25 mouse cellular contexts compared by ENCODE assay signal in the genomic region with DNA sequence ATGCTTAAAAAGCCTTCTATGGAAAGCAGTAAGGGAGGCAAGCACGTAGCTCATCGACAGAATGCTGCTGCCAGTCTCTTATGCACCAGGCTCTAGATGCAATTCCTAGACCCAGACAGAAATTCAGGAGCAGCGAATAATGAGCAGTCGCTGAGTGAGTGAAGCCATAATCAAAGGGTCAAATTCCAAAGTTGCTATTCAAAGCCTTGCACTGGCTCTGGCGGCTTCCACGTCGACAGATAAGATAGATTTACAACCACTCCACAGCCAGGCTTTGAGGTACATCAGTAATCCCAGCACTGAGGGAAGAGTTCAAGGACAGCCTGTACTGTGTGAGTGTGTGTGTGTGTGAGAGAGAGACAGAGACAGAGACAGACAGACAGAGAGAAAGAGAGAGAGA. TPM values are rescaled to one million over a fixed set of nuclear protein-coding genes. Genes with fewer than 3 reads are reported as not detected.
DNase-seq lines count a peak whose midpoint lies in the region; ATAC-seq and TF ChIP-seq lines count a peak whose summit lies in the region.
"Had no signal": no experiment of that assay in that cellular context is flagged by ENCODE, and none has a peak within 500 bp of the region (broad histone marks: within the 10 kb centered on the region; RNA-seq: fewer than 3 reads in every experiment).

No protein-coding gene starts in this region.

- intact Hi-C loops in heart, adult 2 months (cut with DNase I) = no loop called here

- H3K27ac ChIP-seq in heart, embryonic 13.5 days (replicated peaks) = peak overlapping the region; percentile 49; the same call in 1 of the 2 replicates
- no peak overlapping the region for H3K27ac ChIP-seq in heart, adult 2 months
- peak overlapping the region; percentile 92 for H3K27ac ChIP-seq in intestine, postnatal 0 days (ENCODE audit: low read depth, low read length)
- H3K27ac ChIP-seq: embryonic facial prominence, embryonic 15.5 days; hindbrain, embryonic 15.5 days; left cerebral cortex, adult 2 months; midbrain, embryonic 13.5 days had no signal

- TF ChIP-seq POLR2A in heart, adult 2 months (IDR thresholded peaks at IDR 0.05; ENCODE audit: insufficient read depth, low read depth, low read length) = no peak
- TF ChIP-seq POLR2A in brain, embryonic 14.5 days (IDR thresholded peaks at IDR 0.05; ENCODE audit: borderline replicate concordance, extremely low read depth, insufficient read depth, insufficient read length, poor library complexity, severe bottlenecking) = no peak
- no peak for TF ChIP-seq POLR2A in lung, adult 2 months (IDR thresholded peaks at IDR 0.05; ENCODE audit: borderline replicate concordance, extremely low read depth, low read depth, low read length)

- 0 out of 2 replicates have a peak overlapping the region, but pooled peaks have one; percentile 21 for H3K9ac ChIP-seq in heart, embryonic 13.5 days
- no peak overlapping the region for H3K9ac ChIP-seq in heart, adult 2 months (ENCODE audit: low read depth, low read length)
- no peak overlapping the region for H3K9ac ChIP-seq in intestine, postnatal 0 days (ENCODE audit: low read depth, low read length)
- H3K9ac ChIP-seq: embryonic facial prominence, embryonic 15.5 days; hindbrain, embryonic 15.5 days; lung, embryonic 14.5 days; midbrain, embryonic 13.5 days had no signal

- no peaks in the 10 kb centered on the region for H3K79me2 ChIP-seq in heart, adult 2 months (replicated peaks; ENCODE audit: control insufficient read depth, insufficient read depth, low read length)

- TF ChIP-seq CTCF in heart, adult 2 months (IDR thresholded peaks at IDR 0.05) = no peak
- TF ChIP-seq CTCF in brain, embryonic 14.5 days (IDR thresholded peaks at IDR 0.05; ENCODE audit: borderline replicate concordance, extremely low read depth, insufficient read depth, insufficient read length) = no peak
- TF ChIP-seq CTCF in intestine, postnatal 0 days (IDR thresholded peaks at IDR 0.05; ENCODE audit: low read depth) = no peak
- no peak for TF ChIP-seq CTCF in lung, adult 2 months (IDR thresholded peaks at IDR 0.05; ENCODE audit: insufficient read depth, low read length)

- peaks cover 21% of the 10 kb centered on the region for H3K4me1 ChIP-seq in heart, embryonic 13.5 days
- no peaks in the 10 kb centered on the region for H3K4me1 ChIP-seq in heart, adult 2 months (ENCODE audit: control insufficient read depth, insufficient read depth, low read length)
- H3K4me1 ChIP-seq in intestine, postnatal 0 days (replicated peaks; ENCODE audit: control insufficient read depth, insufficient read depth, low read length) = peaks cover 8% of the 10 kb centered on the region; the same call in 1 of the 2 replicates
- no peaks in the 10 kb centered on the region for H3K4me1 ChIP-seq in lung, adult 2 months (ENCODE audit: control insufficient read depth, insufficient read depth, low read length)
- H3K4me1 ChIP-seq: embryonic facial prominence, embryonic 15.5 days; hindbrain, embryonic 15.5 days; midbrain, embryonic 13.5 days had no signal

- peak; percentile 43 for DNase-seq in adrenal gland, postnatal 14 days
- no peak for DNase-seq in adrenal gland, adult 18-20 months (ENCODE audit: low spot score in 2 of 2)
- no peak for DNase-seq in heart, adult 2 months
- peak; percentile 21 for DNase-seq in brain, embryonic 14.5 days (ENCODE audit: low read depth)
- DNase-seq in lung, adult 2 months = no peak
- DNase-seq: cerebellum, adult 18-20 months; cerebellum, postnatal 36 days; gastrocnemius, postnatal 14 days; kidney, adult 2 months; kidney, postnatal 14 days; lung, embryonic 14.5 days; lung, postnatal 4 days; thymus, postnatal 36 days had no signal

- 0 out of 2 replicates have a peak overlapping the region, but pooled peaks have one; percentile 3 for H3K4me2 ChIP-seq in heart, embryonic 13.5 days
- H3K4me2 ChIP-seq in intestine, postnatal 0 days (replicated peaks; ENCODE audit: low read depth) = no peak overlapping the region
- H3K4me2 ChIP-seq: embryonic facial prominence, embryonic 15.5 days; hindbrain, embryonic 15.5 days; lung, embryonic 14.5 days; midbrain, embryonic 13.5 days had no signal

- no peak for ATAC-seq in heart, embryonic 13.5 days (ENCODE audit: extremely low read depth, insufficient number of reproducible peaks, low FRiP score, low TSS enrichment)
- peak; percentile 71 for ATAC-seq in intestine, postnatal 0 days
- ATAC-seq: midbrain, embryonic 13.5 days had no signal

- H3K9me3 ChIP-seq in heart, embryonic 13.5 days = no peaks in the 10 kb centered on the region
- H3K9me3 ChIP-seq in intestine, postnatal 0 days (ENCODE audit: control insufficient read depth) = no peaks in the 10 kb centered on the region
- H3K9me3 ChIP-seq: embryonic facial prominence, embryonic 15.5 days; hindbrain, embryonic 15.5 days; midbrain, embryonic 13.5 days had no signal

- no peak overlapping the region for H3K4me3 ChIP-seq in heart, embryonic 13.5 days
- no peak overlapping the region for H3K4me3 ChIP-seq in heart, adult 2 months
- H3K4me3 ChIP-seq in intestine, postnatal 0 days (ENCODE audit: low read depth, low read length) = no peak overlapping the region
- no peak overlapping the region for H3K4me3 ChIP-seq in lung, adult 2 months (replicated peaks; ENCODE audit: extremely low read depth, low read depth, low read length)
- H3K4me3 ChIP-seq: embryonic facial prominence, embryonic 15.5 days; hindbrain, embryonic 15.5 days; left cerebral cortex, adult 2 months; midbrain, embryonic 13.5 days; myocyte had no signal

- H3K36me3 ChIP-seq in heart, embryonic 13.5 days = no peaks in the 10 kb centered on the region
- no peaks in the 10 kb centered on the region for H3K36me3 ChIP-seq in heart, adult 2 months (ENCODE audit: control insufficient read depth, insufficient read depth, low read length)
- H3K36me3 ChIP-seq in intestine, postnatal 0 days (ENCODE audit: control insufficient read depth, insufficient read depth) = no peaks in the 10 kb centered on the region
- H3K36me3 ChIP-seq: embryonic facial prominence, embryonic 15.5 days; hindbrain, embryonic 15.5 days; midbrain, embryonic 13.5 days had no signal

- no peak for TF ChIP-seq EP300 in heart, adult 2 months (IDR thresholded peaks at IDR 0.05; ENCODE audit: insufficient read depth, low read depth, low read length)

- no peaks in the 10 kb centered on the region; the same call in none of the 2 replicates for H3K27me3 ChIP-seq in heart, embryonic 13.5 days (replicated peaks)
- no peaks in the 10 kb centered on the region for H3K27me3 ChIP-seq in heart, adult 2 months (ENCODE audit: control insufficient read depth, insufficient read depth, low read length)
- no peaks in the 10 kb centered on the region for H3K27me3 ChIP-seq in intestine, postnatal 0 days (replicated peaks; ENCODE audit: control insufficient read depth, insufficient read depth, low read length)
- H3K27me3 ChIP-seq: embryonic facial prominence, embryonic 15.5 days; hindbrain, embryonic 15.5 days; midbrain, embryonic 13.5 days had no signal

- 13% methylated on average over 7 of the region's 7 CpGs for WGBS in heart, embryonic 13.5 days
- 23% methylated on average over 7 of the region's 7 CpGs for WGBS in heart, adult 2 months
- WGBS in intestine, postnatal 0 days = 13% methylated on average over 7 of the region's 7 CpGs
- 30% methylated on average over 7 of the region's 7 CpGs for WGBS in lung, adult 2 months

RNA-seq across cellular contexts. Expression of a gene that starts 10.0 kb away (rescaled TPM):
- total RNA-seq in adrenal gland, postnatal 14 days (2021) = not detected in 2 replicates
- under 1 TPM; 0.22 to 0.43 TPM for total RNA-seq in adrenal gland, adult 18-20 months (2021)
- polyA plus RNA-seq in heart, embryonic 13.5 days (2015; fragmentation: Nextera tagmentation; extraction: Ambion mirVana) = 0.15 and 0.34 TPM in 2 replicates
- total RNA-seq in heart, adult 2 months (2021) = not detected
- 0.23 TPM in 1 of 2 replicates, not detected in the other for polyA plus RNA-seq in heart, adult 2 months (2012; rRNA removed)
- 0.06 and 0.30 TPM in 2 replicates for polyA plus RNA-seq in brain, embryonic 14.5 days (2012; rRNA removed)
- polyA plus RNA-seq in intestine, postnatal 0 days (2015; fragmentation: Nextera tagmentation; extraction: Ambion mirVana) = 3.2 and 4.0 TPM in 2 replicates
- 0.34 TPM in 1 of 2 replicates, not detected in the other for polyA plus RNA-seq in lung, adult 2 months (2012; rRNA removed)
- total RNA-seq: gastrocnemius, postnatal 14 days; left cerebral cortex, adult 2 months had no signal
- polyA plus RNA-seq: myocyte had no signal

RNA-seq across cellular contexts. Expression of a gene that starts 15.1 kb away (rescaled TPM):
- 3.3 and 14.3 TPM in 2 replicates for total RNA-seq in adrenal gland, postnatal 14 days (2021)
- under 1 TPM; 0.46 to 0.86 TPM for total RNA-seq in adrenal gland, adult 18-20 months (2021)
- polyA plus RNA-seq in heart, embryonic 13.5 days (2015; fragmentation: Nextera tagmentation; extraction: Ambion mirVana) = 0.13 TPM in 1 of 2 replicates, not detected in the other
- total RNA-seq in heart, adult 2 months (2021) = 1 to 10 TPM in 1 of 2 experiments, under 1 TPM in 1; 0.94 to 1.5 TPM
- polyA plus RNA-seq in heart, adult 2 months (2012; rRNA removed) = 0.61 and 1.5 TPM in 2 replicates
- polyA plus RNA-seq in brain, embryonic 14.5 days (2012; rRNA removed) = 0.07 and 0.20 TPM in 2 replicates
- polyA plus RNA-seq in intestine, postnatal 0 days (2015; fragmentation: Nextera tagmentation; extraction: Ambion mirVana) = 0.20 and 0.24 TPM in 2 replicates
- polyA plus RNA-seq in lung, adult 2 months (2012; rRNA removed) = 6.4 and 10.1 TPM in 2 replicates
- total RNA-seq: layer of hippocampus, adult 8-10 months had no signal
- polyA plus RNA-seq: hindbrain, embryonic 15.5 days; myocyte had no signal

RNA-seq across cellular contexts. Expression of a gene that starts 26.2 kb away (rescaled TPM):
- 141 and 150 TPM in 2 replicates for total RNA-seq in adrenal gland, postnatal 14 days (2021)
- total RNA-seq in adrenal gland, adult 18-20 months (2021) = 100 to 1,000 TPM; 118 to 184 TPM
- polyA plus RNA-seq in heart, embryonic 13.5 days (2015; fragmentation: Nextera tagmentation; extraction: Ambion mirVana) = 63.4 and 76.8 TPM in 2 replicates
- total RNA-seq in heart, adult 2 months (2021) = 10 to 100 TPM; 40.2 to 40.9 TPM
- polyA plus RNA-seq in heart, adult 2 months (2012; rRNA removed) = 61.2 and 63.8 TPM in 2 replicates
- 80.6 and 94.6 TPM in 2 replicates for polyA plus RNA-seq in brain, embryonic 14.5 days (2012; rRNA removed)
- polyA plus RNA-seq in intestine, postnatal 0 days (2015; fragmentation: Nextera tagmentation; extraction: Ambion mirVana) = 139 and 150 TPM in 2 replicates
- 55.6 and 56.7 TPM in 2 replicates for polyA plus RNA-seq in lung, adult 2 months (2012; rRNA removed)

RNA-seq across cellular contexts. Expression of a gene that starts 37.1 kb away (rescaled TPM):
- total RNA-seq in adrenal gland, postnatal 14 days (2021) = not detected in 2 replicates
- total RNA-seq in adrenal gland, adult 18-20 months (2021) = not detected
- polyA plus RNA-seq in heart, embryonic 13.5 days (2015; fragmentation: Nextera tagmentation; extraction: Ambion mirVana) = not detected in 2 replicates
- not detected for total RNA-seq in heart, adult 2 months (2021)
- not detected in 2 replicates for polyA plus RNA-seq in heart, adult 2 months (2012; rRNA removed)
- not detected in 2 replicates for polyA plus RNA-seq in brain, embryonic 14.5 days (2012; rRNA removed)
- not detected in 2 replicates for polyA plus RNA-seq in intestine, postnatal 0 days (2015; fragmentation: Nextera tagmentation; extraction: Ambion mirVana)
- polyA plus RNA-seq in lung, adult 2 months (2012; rRNA removed) = not detected in 2 replicates
- total RNA-seq: gastrocnemius, postnatal 14 days; layer of hippocampus, adult 8-10 months; left cerebral cortex, adult 2 months; neutrophil, adult 5-6 weeks had no signal
- polyA plus RNA-seq: embryonic facial prominence, embryonic 15.5 days; forebrain, embryonic 11.5 days; heart, postnatal 0 days; hindbrain, embryonic 15.5 days; kidney, adult 2 months; limb, embryonic 14.5 days; lung, embryonic 14.5 days; midbrain, embryonic 13.5 days; myocyte had no signal

Comparison
In these comparisons a context has a peak if more than half of its experiments do, and no peak if none do; other contexts are left out.
1. DNase-seq: peak in adrenal gland, postnatal 14 days (single experiment) and brain, embryonic 14.5 days (single experiment); none in adrenal gland, adult 18-20 months (0 of 2), heart, adult 2 months (0 of 2) and lung, adult 2 months (single experiment).